In genomic region chr13:34181624-34182023, GRCm38 (mm10) we compare ENCODE assay signal across 28 mouse cellular contexts. TPM values are rescaled to one million over a fixed set of nuclear protein-coding genes. Genes with fewer than 3 reads are reported as not detected.
"Had no signal": no experiment of that assay in that cellular context is flagged by ENCODE, and none has a peak within 500 bp of the region (broad histone marks: within the 10 kb centered on the region; RNA-seq: fewer than 3 reads in every experiment).

No protein-coding gene starts in this region.

- H3K9ac ChIP-seq: embryonic facial prominence, embryonic 12.5 days; embryonic facial prominence, embryonic 13.5 days; embryonic facial prominence, embryonic 15.5 days; forebrain, embryonic 12.5 days; forebrain, embryonic 13.5 days; forebrain, embryonic 15.5 days; forebrain, postnatal 0 days had no signal

- H3K4me2 ChIP-seq: embryonic facial prominence, embryonic 12.5 days; embryonic facial prominence, embryonic 13.5 days; embryonic facial prominence, embryonic 15.5 days; forebrain, embryonic 12.5 days; forebrain, embryonic 13.5 days; forebrain, embryonic 15.5 days had no signal

- H3K27me3 ChIP-seq: embryonic facial prominence, embryonic 12.5 days; embryonic facial prominence, embryonic 13.5 days; embryonic facial prominence, embryonic 15.5 days; forebrain, embryonic 12.5 days; forebrain, embryonic 13.5 days; forebrain, embryonic 15.5 days had no signal

- H3K4me3 ChIP-seq: embryonic facial prominence, embryonic 10.5 days; embryonic facial prominence, embryonic 12.5 days; embryonic facial prominence, embryonic 13.5 days; embryonic facial prominence, embryonic 15.5 days; erythroblast, embryonic 14.5 days; forebrain, embryonic 10.5 days; forebrain, embryonic 12.5 days; forebrain, embryonic 13.5 days; forebrain, embryonic 15.5 days; gastrocnemius, adult 2 months; heart, adult 2 months had no signal

- H3K27ac ChIP-seq: embryonic facial prominence, embryonic 10.5 days; embryonic facial prominence, embryonic 12.5 days; embryonic facial prominence, embryonic 13.5 days; embryonic facial prominence, embryonic 15.5 days; forebrain, embryonic 10.5 days; forebrain, embryonic 12.5 days; forebrain, embryonic 13.5 days; forebrain, embryonic 15.5 days; gastrocnemius, adult 2 months; heart, adult 2 months had no signal

- DNase-seq: cerebellum, adult 8-10 months; cerebellum, adult 9-10 months; cerebellum, adult 9-11 months; cerebellum, postnatal 10 days; cerebellum, postnatal 14 days; cerebellum, postnatal 25 days; cerebellum, postnatal 36 days; embryo, embryonic 11 days; forebrain, postnatal 0 days; gastrocnemius, adult 2 months; gastrocnemius, postnatal 10 days; gastrocnemius, postnatal 14 days; gastrocnemius, postnatal 25 days; gastrocnemius, postnatal 36 days; heart, adult 18-20 months; heart, adult 2 months had no signal

- ATAC-seq: forebrain, embryonic 13.5 days; forebrain, embryonic 14.5 days; forebrain, embryonic 15.5 days; forebrain, embryonic 16.5 days; forebrain, postnatal 0 days had no signal

- H3K9me3 ChIP-seq: embryonic facial prominence, embryonic 10.5 days; embryonic facial prominence, embryonic 12.5 days; embryonic facial prominence, embryonic 13.5 days; embryonic facial prominence, embryonic 15.5 days; forebrain, embryonic 10.5 days; forebrain, embryonic 12.5 days; forebrain, embryonic 13.5 days; forebrain, embryonic 15.5 days had no signal

- H3K4me1 ChIP-seq: embryonic facial prominence, embryonic 10.5 days; embryonic facial prominence, embryonic 12.5 days; embryonic facial prominence, embryonic 13.5 days; embryonic facial prominence, embryonic 15.5 days; forebrain, embryonic 10.5 days; forebrain, embryonic 12.5 days; forebrain, embryonic 13.5 days; forebrain, embryonic 15.5 days had no signal

RNA-seq across cellular contexts. Expression of gene Tubb2b, which starts 51.4 kb away (rescaled TPM):
- total RNA-seq: common myeloid progenitor, adult 5-6 weeks had no signal
